Mouse (Mus musculus) heart, adult 9 months (tissue): ENCODE data around the gene Rtf1.

Experiments
- DNase-seq, 2 experiments: peaks; one replicate each; pipeline ENCODE4 v3.0.0; 2022; ENCODE audit warnings: low spot score in 2 of 2

Gene Rtf1

GRCm38 (mm10) chr2:119730735-119731134 is 55.9 kb downstream of the Rtf1 start:
- no peak for DNase-seq

DNA sequence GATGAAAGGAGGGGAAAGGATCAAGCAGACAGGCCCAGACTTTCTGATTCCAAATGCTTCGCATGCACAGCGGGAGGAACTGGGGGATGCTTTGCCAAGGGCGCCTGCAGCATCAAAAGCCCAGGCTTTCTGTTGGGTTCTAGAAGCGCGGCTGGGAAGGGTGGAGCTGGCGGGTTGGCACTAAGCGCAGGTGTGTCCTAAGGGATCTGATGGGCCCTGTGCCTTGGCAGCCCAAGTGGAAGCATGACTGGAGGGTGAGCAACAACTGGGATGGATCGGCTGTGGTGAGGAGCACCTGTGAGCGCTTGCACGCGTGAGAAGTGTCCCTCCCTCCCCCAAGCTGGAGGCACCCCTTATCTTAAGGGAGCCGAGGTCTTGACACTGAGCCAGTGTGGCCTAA is 62.3 kb downstream of the Rtf1 start:
- DNase-seq: no peak

DNA sequence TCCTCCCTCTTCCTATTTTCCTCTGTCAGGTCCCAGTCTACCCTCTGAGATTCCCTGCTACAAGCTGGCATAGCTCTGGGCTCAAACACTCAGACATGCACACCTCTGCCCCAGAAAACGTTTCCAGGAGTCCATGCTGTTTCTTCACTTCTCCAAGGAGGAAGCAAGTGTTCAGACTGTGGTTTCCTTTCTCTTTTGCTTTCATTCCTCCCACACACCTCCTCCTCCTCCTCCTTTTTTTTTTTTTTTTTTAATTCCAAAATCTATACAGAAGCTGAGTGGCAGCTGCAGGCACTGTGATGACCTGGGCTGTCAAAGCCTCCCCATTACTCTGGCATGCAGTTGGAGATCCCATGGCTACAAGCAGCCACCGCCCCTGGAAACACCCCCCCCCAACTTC is 65.7 kb downstream of the Rtf1 start:
- DNase-seq: no peak

DNA sequence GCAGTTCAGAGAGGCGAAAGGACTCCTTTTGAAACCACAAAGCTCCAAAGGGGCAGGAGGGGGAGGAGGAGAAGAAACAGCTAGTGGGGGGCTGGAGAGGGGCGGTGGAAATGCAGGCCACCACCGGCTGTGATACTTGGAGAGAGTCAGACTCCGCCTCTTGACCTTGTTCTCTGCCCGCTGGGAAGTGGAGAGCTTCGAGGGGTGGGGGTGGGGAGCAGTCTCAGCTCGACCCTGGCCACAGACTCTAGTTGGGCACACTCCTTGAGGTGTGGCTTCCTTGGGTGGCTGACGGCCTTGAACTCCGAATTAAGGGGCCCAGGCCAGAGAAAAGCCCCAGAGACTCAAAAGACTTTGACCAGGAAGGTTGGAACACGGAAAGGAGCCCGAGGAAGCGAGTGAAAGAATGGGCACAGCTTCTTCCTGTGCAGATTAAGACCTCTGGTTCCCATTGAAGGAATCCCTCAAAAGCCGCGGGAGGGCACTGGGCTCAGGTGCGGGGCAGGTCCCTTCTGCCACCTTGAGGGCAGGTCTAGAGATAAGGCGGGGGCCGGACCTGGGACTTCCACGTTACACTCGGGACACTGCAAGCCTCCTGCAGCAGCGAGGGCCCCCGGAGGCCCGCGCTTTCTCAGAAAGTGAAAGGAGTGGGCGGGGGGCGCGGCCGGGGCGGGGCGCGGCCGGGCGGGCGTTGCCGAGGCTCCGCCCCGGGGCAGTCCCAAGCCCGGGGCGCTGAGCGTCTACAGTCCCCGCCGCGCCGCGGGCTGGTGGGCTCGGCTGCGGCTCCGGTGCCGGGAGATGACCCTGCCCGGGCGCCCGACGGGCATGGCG is 66.9 kb downstream of the Rtf1 start, which contains the start of gene Itpka:
Gene Itpka, plus strand, starts transcription at position 757 of the 831 bp plus-strand sequence.
- DNase-seq: peak; percentile 41 to 50

GRCm38 (mm10) chr2:119742461-119743175 is 67.8 kb downstream of the Rtf1 start:
- DNase-seq: no peak

- no peak for DNase-seq
Observed at GRCm38 (mm10) chr2:119743176-119743807, 68.4 kb downstream of the Rtf1 start.

GRCm38 (mm10) chr2:119743808-119744162 is 68.9 kb downstream of the Rtf1 start:
- DNase-seq: no peak

- DNase-seq: no peak
Observed at GRCm38 (mm10) chr2:119744163-119745111, 69.6 kb downstream of the Rtf1 start.

DNA sequence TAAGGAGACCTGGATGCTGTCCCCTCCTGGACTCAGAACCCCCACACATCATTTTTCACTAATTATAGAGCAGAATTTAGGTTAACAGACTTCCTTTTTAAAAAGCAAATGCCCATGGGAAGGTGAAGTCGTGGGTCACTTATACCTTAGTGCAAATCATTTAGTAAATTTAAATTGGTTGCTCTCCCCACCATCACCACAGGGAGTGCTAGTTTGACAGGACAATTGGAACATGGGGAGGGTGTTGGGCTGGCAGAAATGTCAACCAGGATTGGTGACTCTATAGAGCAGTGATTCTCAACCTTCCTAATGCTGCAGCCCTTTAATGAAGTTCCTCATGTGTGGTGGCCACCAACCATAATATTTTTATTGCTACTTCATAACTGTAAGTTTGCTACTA is 70.4 kb downstream of the Rtf1 start:
- DNase-seq: no peak

- DNase-seq: no peak
Observed at GRCm38 (mm10) chr2:119747554-119747953, 72.7 kb downstream of the Rtf1 start.

- DNase-seq: no peak
Observed at GRCm38 (mm10) chr2:119749260-119749659, 74.4 kb downstream of the Rtf1 start.

- DNase-seq: no peak
Observed at GRCm38 (mm10) chr2:119757601-119758100, 82.8 kb downstream of the Rtf1 start.

DNA sequence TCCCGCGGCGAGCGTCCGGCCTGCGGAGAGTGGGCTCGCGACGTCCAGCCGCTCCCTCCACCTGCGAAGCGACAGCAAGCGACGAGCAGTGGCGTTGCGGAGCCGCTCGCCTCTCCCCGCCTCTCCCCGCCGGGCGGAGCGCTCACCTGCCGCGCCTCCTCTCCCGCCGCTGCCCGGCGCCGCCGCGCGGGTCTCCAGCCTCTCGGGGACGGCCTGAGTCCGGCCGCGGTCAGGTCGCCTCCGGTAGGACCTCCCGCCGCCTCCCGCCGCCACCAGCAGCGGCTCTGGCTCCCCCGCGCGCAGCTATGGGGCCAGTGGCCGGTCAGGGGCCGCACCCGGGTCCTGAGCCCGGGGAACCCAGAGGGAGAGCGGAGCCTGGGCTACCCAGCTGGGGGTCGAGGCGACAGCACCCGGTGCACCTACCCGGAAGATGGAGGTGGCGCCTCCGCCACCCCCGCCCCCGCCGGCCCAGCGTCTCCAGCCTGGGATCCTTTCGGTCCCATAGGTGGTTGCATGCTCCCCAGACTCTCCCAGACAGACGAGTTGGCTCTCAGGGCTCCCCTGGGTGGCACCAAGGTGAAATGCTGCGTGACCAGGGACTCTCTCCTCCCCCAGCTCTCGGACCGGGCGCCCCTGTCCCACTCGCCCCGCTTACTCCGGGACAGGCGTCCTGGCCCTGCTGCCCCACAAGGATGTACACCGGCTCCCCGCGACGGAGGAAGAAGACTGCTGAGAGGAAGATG is 83.4 kb downstream of the Rtf1 start:
- DNase-seq: no peak

- DNase-seq: no peak
Observed at GRCm38 (mm10) chr2:119758844-119759835, 84.3 kb downstream of the Rtf1 start.

DNA sequence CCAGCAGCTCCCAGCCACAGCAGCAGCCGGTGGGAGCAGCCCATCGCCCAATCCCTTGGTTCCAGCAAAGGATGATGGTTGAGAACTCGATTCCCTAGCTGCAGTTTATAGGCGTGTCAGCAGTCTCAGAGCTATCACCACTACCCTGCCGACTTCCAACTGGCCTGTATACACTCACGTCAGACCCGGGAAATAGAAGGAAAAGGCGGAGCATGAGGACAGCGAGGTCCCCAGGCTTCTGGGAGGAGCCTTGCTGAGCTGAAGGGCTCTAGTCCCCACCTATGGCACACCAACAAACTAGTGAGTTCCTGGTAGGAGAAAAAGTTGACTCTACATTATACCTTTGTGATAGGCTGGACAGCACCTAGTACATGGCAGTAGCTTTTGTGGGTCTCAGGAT is 85.4 kb downstream of the Rtf1 start, which contains the start of gene Ltk:
Gene Ltk, minus strand, starts transcription at position 181 of the 400 bp plus-strand sequence.
- no peak for DNase-seq

DNA sequence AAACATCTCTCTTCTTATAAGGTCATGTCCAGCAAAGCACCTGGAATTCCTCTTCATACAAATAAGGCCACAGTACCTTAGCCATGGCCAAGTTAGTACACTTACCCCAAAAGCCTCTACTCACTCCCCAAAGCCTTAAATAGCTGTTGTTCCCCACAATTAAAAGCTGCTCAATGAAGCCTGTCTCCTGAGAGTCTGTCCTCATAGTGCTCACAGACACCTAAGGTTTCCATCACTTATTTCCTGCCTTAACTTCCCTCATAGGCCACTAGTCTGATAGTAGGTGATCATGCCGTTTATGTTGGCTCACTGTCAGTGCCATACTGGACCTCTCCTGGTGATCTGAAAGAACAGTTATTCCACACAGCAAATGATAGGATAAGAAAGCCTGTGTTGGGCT is 87.4 kb downstream of the Rtf1 start:
- no peak for DNase-seq

- DNase-seq: no peak
Observed at GRCm38 (mm10) chr2:119763924-119764323, 89.1 kb downstream of the Rtf1 start.

DNA sequence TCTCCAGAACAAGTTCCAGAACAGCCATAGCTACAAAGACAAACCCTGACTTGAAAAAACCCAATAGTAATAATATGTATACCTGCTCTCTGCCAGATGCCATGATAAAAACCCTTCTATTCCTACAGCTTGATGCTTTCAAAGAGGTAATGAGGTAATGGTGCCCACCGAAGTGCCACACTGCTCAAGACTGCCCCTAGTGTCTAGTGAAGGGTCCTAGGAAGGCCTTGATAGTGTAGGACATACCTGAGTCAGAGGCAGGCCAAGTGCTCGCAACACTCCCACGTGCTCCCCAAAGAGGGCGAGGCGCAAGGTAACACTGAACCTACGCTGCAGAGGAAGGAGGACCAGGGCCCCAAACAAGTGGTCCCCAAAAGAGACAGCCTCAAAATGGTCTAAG is 92.4 kb downstream of the Rtf1 start:
- DNase-seq: no peak
